Mouse (Mus musculus): ENCODE measurements around the gene Mrtfb. TPM values are rescaled to one million over a fixed set of nuclear protein-coding genes. Genes with fewer than 3 reads are reported as not detected.
A peak's percentile ranks its signal among the peaks of the same experiment; 100 is the strongest.

Gene Mrtfb
- total and polyA plus RNA-seq, 3 experiments, result 2.1 to 12.1 (median 5.6) TPM

DNA sequence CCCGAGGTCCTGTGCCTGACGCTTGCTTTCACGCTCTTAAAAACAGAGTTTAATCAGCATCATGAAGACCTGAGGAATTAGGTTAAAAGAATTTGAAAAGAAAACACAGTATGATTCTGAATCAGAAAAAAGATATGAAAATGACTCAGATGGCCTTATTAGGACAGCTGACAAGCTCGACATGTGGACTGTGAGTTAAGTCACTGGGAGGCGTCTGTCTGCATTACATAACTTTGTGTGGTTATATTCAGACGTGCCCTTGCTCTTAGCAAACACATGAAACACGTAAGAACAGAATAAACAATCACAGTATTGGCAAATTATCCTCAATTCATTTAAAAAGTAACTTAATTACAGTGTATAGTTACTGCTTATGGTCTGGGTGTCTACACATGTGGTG, 16.0 kb upstream of the Mrtfb start:
- TF ChIP-seq TAL1 (conservative IDR thresholded peaks at IDR 0.05; ENCODE audit: low read depth, low read length), result no peak
- TF ChIP-seq GATA2 (IDR thresholded peaks at IDR 0.05; ENCODE audit: borderline replicate concordance, low read depth, low read length), result no peak
- TF ChIP-seq GATA1 (IDR thresholded peaks at IDR 0.05; ENCODE audit: borderline replicate concordance, low read length), result no peak
- TF ChIP-seq CTCF (IDR thresholded peaks at IDR 0.05; ENCODE audit: low read depth, low read length), result no peak
- no peak for TF ChIP-seq POLR2AphosphoS5 (IDR thresholded peaks at IDR 0.05; ENCODE audit: insufficient replicate concordance, low read depth, low read length)
- peaks cover 18% of the 10 kb centered on the region; the same call in 1 of the 2 replicates for H3K27me3 ChIP-seq (ENCODE audit: insufficient read depth, low read length)
- DNase-seq (ENCODE audit: low spot score) (no peak), ATAC-seq (ENCODE audit: extremely low read depth, insufficient number of reproducible peaks, low FRiP score, poor library complexity, severe bottlenecking) (no peak)
- no peaks in the 10 kb centered on the region for H3K4me1 ChIP-seq (ENCODE audit: insufficient read depth, low read depth, low read length)
- H3K9me3 ChIP-seq (replicated peaks), result no peaks in the 10 kb centered on the region
- no peak overlapping the region for H3K4me3 ChIP-seq (ENCODE audit: low read depth, low read length)
- no peaks in the 10 kb centered on the region for H3K36me3 ChIP-seq (replicated peaks)

DNA sequence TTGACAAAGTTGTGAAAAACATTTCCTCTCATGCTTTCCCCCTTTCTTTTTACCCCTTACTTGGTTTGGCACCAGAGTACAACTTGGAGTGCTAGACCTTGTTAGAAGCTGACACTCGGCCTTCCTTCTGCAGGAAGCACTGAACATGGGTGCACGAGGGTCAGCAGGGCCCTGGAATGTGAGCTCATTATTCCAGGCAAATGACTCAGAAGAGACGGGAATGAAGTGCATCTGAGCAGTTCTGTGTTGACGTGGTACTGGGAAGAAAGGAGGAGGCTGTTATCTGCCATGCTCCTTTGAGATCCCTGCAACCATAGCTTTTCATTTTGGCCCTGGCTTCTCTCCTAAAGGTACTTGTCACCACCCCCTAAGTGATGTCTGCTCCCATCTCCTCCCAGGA, 10.6 kb upstream of the Mrtfb start:
- no peaks in the 10 kb centered on the region for H3K36me3 ChIP-seq (replicated peaks)
- no peak overlapping the region for H3K4me3 ChIP-seq (ENCODE audit: low read depth, low read length)
- TF ChIP-seq GATA2 (IDR thresholded peaks at IDR 0.05; ENCODE audit: borderline replicate concordance, low read depth, low read length) (no peak), TAL1 (conservative IDR thresholded peaks at IDR 0.05; ENCODE audit: low read depth, low read length) (no peak), CTCF (IDR thresholded peaks at IDR 0.05; ENCODE audit: low read depth, low read length) (no peak), POLR2AphosphoS5 (IDR thresholded peaks at IDR 0.05; ENCODE audit: insufficient replicate concordance, low read depth, low read length) (no peak), GATA1 (IDR thresholded peaks at IDR 0.05; ENCODE audit: borderline replicate concordance, low read length) (no peak)
- H3K27me3 ChIP-seq (ENCODE audit: insufficient read depth, low read length), result peaks cover 21% of the 10 kb centered on the region
- no peaks in the 10 kb centered on the region for H3K9me3 ChIP-seq (replicated peaks)
- DNase-seq (ENCODE audit: low spot score), result no peak
- ATAC-seq (ENCODE audit: extremely low read depth, insufficient number of reproducible peaks, low FRiP score, poor library complexity, severe bottlenecking), result no peak
- no peaks in the 10 kb centered on the region for H3K4me1 ChIP-seq (ENCODE audit: insufficient read depth, low read depth, low read length)

DNA sequence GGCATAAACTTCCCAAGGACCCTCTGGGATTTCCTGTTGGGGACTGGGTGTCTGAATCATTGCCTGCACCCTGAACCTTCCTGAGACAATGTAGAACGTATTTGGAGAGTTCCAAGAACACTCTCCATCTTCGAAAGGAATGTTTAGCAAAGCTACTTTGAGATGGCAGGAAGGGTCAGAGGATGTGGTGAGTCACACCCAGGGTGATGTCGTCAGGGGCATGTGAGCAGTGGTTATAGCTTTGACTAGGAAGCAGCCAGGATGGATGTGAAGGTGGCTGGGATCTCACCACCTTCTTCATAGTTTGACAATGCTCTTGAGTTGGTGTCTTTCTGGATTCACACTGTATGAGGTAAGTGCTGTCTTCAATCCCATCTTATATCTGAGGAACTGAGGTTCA, 9.4 kb upstream of the Mrtfb start:
- no peak for TF ChIP-seq GATA1 (IDR thresholded peaks at IDR 0.05; ENCODE audit: borderline replicate concordance, low read length)
- no peak for TF ChIP-seq GATA2 (IDR thresholded peaks at IDR 0.05; ENCODE audit: borderline replicate concordance, low read depth, low read length)
- no peak for TF ChIP-seq POLR2AphosphoS5 (IDR thresholded peaks at IDR 0.05; ENCODE audit: insufficient replicate concordance, low read depth, low read length)
- no peak for TF ChIP-seq CTCF (IDR thresholded peaks at IDR 0.05; ENCODE audit: low read depth, low read length)
- no peak for TF ChIP-seq TAL1 (conservative IDR thresholded peaks at IDR 0.05; ENCODE audit: low read depth, low read length)
- no peak overlapping the region for H3K4me3 ChIP-seq (ENCODE audit: low read depth, low read length)
- H3K36me3 ChIP-seq (replicated peaks), result no peaks in the 10 kb centered on the region
- ATAC-seq (ENCODE audit: extremely low read depth, insufficient number of reproducible peaks, low FRiP score, poor library complexity, severe bottlenecking) (no peak), DNase-seq (ENCODE audit: low spot score) (no peak)
- H3K4me1 ChIP-seq (ENCODE audit: insufficient read depth, low read depth, low read length), result no peaks in the 10 kb centered on the region
- peaks cover 25% of the 10 kb centered on the region for H3K27me3 ChIP-seq (ENCODE audit: insufficient read depth, low read length)
- H3K9me3 ChIP-seq (replicated peaks), result no peaks in the 10 kb centered on the region

DNA sequence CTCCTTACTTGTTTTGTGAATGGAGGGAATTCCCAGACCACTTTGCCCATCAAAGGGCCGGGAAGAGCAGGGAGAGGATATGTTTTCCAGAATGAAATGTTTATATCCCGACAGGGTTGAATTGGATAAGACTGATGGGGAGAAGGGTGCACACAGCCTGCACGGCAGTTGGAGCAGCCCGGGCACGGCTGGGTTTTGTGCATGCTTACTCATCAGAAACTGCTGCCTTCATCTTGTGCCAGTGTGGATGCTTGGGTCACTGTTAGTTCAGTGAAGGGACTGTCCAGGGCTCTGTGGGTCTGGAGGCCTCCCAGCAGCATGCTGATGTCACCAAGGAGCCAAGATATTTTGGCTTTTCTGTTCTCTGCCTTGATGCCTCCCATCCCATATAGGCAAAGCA, 6.2 kb upstream of the Mrtfb start:
- Histone ChIP-seq H3K36me3 (replicated peaks) (no peaks in the 10 kb centered on the region), H3K4me3 (ENCODE audit: low read depth, low read length) (no peak overlapping the region), H3K9me3 (replicated peaks) (no peaks in the 10 kb centered on the region), H3K4me1 (ENCODE audit: insufficient read depth, low read depth, low read length) (no peaks in the 10 kb centered on the region), H3K27me3 (ENCODE audit: insufficient read depth, low read length) (peaks cover 30% of the 10 kb centered on the region)
- ATAC-seq (ENCODE audit: extremely low read depth, insufficient number of reproducible peaks, low FRiP score, poor library complexity, severe bottlenecking) (no peak), DNase-seq (ENCODE audit: low spot score) (no peak)
- TF ChIP-seq GATA2 (IDR thresholded peaks at IDR 0.05; ENCODE audit: borderline replicate concordance, low read depth, low read length), result no peak
- TF ChIP-seq POLR2AphosphoS5 (IDR thresholded peaks at IDR 0.05; ENCODE audit: insufficient replicate concordance, low read depth, low read length), result no peak
- no peak for TF ChIP-seq GATA1 (IDR thresholded peaks at IDR 0.05; ENCODE audit: borderline replicate concordance, low read length)
- no peak for TF ChIP-seq TAL1 (conservative IDR thresholded peaks at IDR 0.05; ENCODE audit: low read depth, low read length)
- no peak for TF ChIP-seq CTCF (IDR thresholded peaks at IDR 0.05; ENCODE audit: low read depth, low read length)

DNA sequence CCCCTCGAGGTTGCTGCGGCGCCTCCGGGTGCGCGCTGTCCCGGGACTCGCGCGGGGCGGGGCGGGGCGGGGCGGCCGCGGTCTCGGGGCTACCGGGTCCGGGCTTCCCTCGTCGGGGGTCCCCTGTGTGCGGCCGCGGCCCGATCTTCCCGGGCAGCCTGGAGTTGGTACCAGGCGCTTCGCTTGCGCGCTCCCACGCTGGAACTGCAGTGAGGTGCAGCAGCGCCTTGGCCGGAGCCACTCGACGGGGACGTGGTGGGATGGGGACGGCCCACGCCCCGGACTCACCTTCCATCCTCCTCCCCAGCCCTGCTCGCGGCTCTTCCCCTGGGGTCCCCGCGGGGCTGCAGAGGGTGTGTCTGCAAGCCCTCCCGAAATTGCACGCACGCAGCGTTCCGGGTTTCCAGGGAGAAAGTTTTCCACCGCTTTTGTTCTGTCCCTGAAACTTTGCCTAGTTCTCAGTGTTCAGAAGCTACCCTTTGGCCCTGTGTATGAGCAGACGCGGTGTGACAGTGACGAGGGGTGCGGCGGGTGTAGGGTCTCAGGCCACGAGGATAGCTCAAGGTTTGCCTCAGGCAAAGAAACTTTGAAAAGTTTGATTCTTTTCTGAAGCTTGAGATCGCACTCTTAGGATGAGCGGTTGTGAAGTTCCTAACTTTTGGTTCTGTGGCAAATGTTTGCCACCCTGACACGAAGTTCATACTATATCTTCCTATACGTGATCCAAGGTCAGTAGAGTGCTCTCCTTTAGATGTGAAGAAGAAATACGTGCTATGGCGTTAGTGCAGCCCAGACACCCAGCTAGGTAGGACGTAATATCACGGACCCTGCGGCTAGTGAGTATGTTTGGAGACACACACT, 616 bp downstream of the Mrtfb start:
- TF ChIP-seq POLR2AphosphoS5 (IDR thresholded peaks at IDR 0.05; ENCODE audit: insufficient replicate concordance, low read depth, low read length), result no peak
- TF ChIP-seq CTCF (IDR thresholded peaks at IDR 0.05; ENCODE audit: low read depth, low read length), result no peak
- no peak for TF ChIP-seq GATA2 (IDR thresholded peaks at IDR 0.05; ENCODE audit: borderline replicate concordance, low read depth, low read length)
- TF ChIP-seq GATA1 (IDR thresholded peaks at IDR 0.05; ENCODE audit: borderline replicate concordance, low read length), result no peak
- TF ChIP-seq TAL1 (conservative IDR thresholded peaks at IDR 0.05; ENCODE audit: low read depth, low read length), result no peak
- H3K4me3 ChIP-seq (ENCODE audit: low read depth, low read length), result peak overlapping the region; percentile 82
- no peak for ATAC-seq (ENCODE audit: extremely low read depth, insufficient number of reproducible peaks, low FRiP score, poor library complexity, severe bottlenecking)
- H3K36me3 ChIP-seq (replicated peaks), result peaks cover 2% of the 10 kb centered on the region
- H3K9me3 ChIP-seq (replicated peaks), result no peaks in the 10 kb centered on the region
- peaks cover 14% of the 10 kb centered on the region for H3K27me3 ChIP-seq (ENCODE audit: insufficient read depth, low read length)
- DNase-seq (ENCODE audit: low spot score), result peak; percentile 47
- H3K4me1 ChIP-seq (ENCODE audit: insufficient read depth, low read depth, low read length), result peaks cover 15% of the 10 kb centered on the region

- no peak for TF ChIP-seq GATA2 (IDR thresholded peaks at IDR 0.05; ENCODE audit: borderline replicate concordance, low read depth, low read length)
- no peak for TF ChIP-seq CTCF (IDR thresholded peaks at IDR 0.05; ENCODE audit: low read depth, low read length)
- no peak for TF ChIP-seq TAL1 (conservative IDR thresholded peaks at IDR 0.05; ENCODE audit: low read depth, low read length)
- no peak for TF ChIP-seq POLR2AphosphoS5 (IDR thresholded peaks at IDR 0.05; ENCODE audit: insufficient replicate concordance, low read depth, low read length)
- Histone ChIP-seq H3K4me3 (ENCODE audit: low read depth, low read length) (no peak overlapping the region), H3K4me1 (ENCODE audit: insufficient read depth, low read depth, low read length) (peaks cover 15% of the 10 kb centered on the region), H3K36me3 (replicated peaks) (peaks cover 2% of the 10 kb centered on the region), H3K9me3 (replicated peaks) (no peaks in the 10 kb centered on the region), H3K27me3 (ENCODE audit: insufficient read depth, low read length) (peaks cover 10% of the 10 kb centered on the region)
- DNase-seq (ENCODE audit: low spot score) (no peak), ATAC-seq (ENCODE audit: extremely low read depth, insufficient number of reproducible peaks, low FRiP score, poor library complexity, severe bottlenecking) (no peak)
Measured at GRCm38 (mm10) chr16:13257528-13257835, 1.2 kb downstream of the Mrtfb start.
